Mouse (Mus musculus): ENCODE results near the gene Klhl29. TPM values are rescaled to one million over a fixed set of nuclear protein-coding genes. Genes with fewer than 3 reads are reported as not detected.

Klhl29 gene
- polyA plus RNA-seq, 1 experiment = 0.22 TPM

- 79% methylated on average over 9 of the region's 9 CpGs for WGBS
- TF ChIP-seq POLR2A (IDR thresholded peaks at IDR 0.05; ENCODE audit: borderline replicate concordance, control insufficient read depth, low read depth, low read length) (no peak), CTCF (IDR thresholded peaks at IDR 0.05; ENCODE audit: control insufficient read depth, insufficient read depth, low read length) (no peak)
- Histone ChIP-seq H3K27ac (ENCODE audit: control insufficient read depth, insufficient read depth, low read depth, low read length, poor library complexity) (no peak overlapping the region), H3K4me1 (ENCODE audit: control insufficient read depth, insufficient read depth, low read length) (no peaks in the 10 kb centered on the region), H3K4me3 (replicated peaks; ENCODE audit: control insufficient read depth, low read depth, low read length) (no peak overlapping the region)
These were observed 183.1 kb downstream of the Klhl29 start for GRCm38 (mm10) chr12:5192380-5192718.

DNA sequence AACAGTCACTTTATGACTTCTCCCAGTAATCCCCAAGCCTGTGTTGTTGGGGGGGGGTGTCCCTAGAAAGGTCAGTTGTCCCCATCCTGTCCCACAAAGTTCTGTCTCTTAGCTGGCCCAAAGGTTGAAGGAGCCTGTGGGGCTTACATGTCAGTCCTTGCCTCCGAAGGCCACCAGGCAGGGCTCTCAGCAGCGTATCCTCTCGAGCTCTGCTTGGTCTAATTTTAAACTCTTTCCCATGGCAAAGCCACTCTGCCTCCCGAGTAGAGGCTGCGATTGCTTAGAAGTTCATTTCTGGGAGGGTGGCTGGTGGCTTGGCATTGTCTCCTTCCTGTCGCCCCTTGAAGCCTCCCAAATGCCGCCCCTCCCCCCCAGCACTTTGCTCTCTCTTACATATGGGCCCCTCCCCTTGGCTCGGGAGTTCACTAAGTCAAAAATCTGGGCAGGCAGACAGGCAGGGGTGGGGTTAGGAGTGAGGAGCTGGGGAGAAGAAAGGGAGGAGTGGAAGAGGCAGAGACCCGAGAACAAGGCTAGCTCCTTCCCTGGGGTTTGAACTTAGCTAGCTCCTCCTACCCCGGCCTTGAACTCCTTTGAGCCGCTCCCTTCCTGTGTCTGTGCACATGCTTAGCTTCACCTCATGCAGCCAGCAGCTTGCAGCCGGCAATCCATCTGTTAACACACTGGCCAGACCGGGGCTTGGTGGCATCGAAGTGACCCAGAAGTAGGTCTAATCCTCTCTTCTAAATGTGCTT is 183.7 kb downstream of the Klhl29 start:
- H3K4me3 ChIP-seq (replicated peaks; ENCODE audit: control insufficient read depth, low read depth, low read length) = no peak overlapping the region
- no peaks in the 10 kb centered on the region for H3K4me1 ChIP-seq (ENCODE audit: control insufficient read depth, insufficient read depth, low read length)
- 22% methylated on average over 14 of the region's 14 CpGs for WGBS
- H3K27ac ChIP-seq (ENCODE audit: control insufficient read depth, insufficient read depth, low read depth, low read length, poor library complexity) = no peak overlapping the region
- TF ChIP-seq CTCF (IDR thresholded peaks at IDR 0.05; ENCODE audit: control insufficient read depth, insufficient read depth, low read length) = no peak

DNA sequence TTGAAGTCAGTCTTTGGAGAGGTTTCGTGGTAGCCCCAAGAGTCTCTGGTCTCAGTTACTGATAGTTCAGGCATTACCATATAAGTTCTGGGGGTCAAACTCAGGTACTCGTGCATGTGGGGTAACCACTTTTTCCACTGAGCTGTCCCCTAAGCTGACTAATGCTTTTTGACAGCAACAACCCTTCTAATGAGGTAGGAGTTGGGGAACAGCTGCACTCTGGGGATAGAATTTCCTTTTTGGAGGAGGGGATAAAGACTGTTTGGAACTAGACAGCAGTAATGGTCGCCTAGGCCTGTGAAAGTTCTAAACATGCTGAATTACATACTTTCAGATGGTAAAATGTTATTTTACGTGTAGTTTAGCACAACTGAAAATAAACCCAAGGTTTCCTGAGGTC is 184.3 kb downstream of the Klhl29 start:
- H3K27ac ChIP-seq (ENCODE audit: control insufficient read depth, insufficient read depth, low read depth, low read length, poor library complexity) = no peak overlapping the region
- TF ChIP-seq CTCF (IDR thresholded peaks at IDR 0.05; ENCODE audit: control insufficient read depth, insufficient read depth, low read length) (no peak), POLR2A (IDR thresholded peaks at IDR 0.05; ENCODE audit: borderline replicate concordance, control insufficient read depth, low read depth, low read length) (no peak)
- H3K4me3 ChIP-seq (replicated peaks; ENCODE audit: control insufficient read depth, low read depth, low read length) = no peak overlapping the region
- 66% methylated on average over 4 of the region's 4 CpGs for WGBS
- no peaks in the 10 kb centered on the region for H3K4me1 ChIP-seq (ENCODE audit: control insufficient read depth, insufficient read depth, low read length)

DNA sequence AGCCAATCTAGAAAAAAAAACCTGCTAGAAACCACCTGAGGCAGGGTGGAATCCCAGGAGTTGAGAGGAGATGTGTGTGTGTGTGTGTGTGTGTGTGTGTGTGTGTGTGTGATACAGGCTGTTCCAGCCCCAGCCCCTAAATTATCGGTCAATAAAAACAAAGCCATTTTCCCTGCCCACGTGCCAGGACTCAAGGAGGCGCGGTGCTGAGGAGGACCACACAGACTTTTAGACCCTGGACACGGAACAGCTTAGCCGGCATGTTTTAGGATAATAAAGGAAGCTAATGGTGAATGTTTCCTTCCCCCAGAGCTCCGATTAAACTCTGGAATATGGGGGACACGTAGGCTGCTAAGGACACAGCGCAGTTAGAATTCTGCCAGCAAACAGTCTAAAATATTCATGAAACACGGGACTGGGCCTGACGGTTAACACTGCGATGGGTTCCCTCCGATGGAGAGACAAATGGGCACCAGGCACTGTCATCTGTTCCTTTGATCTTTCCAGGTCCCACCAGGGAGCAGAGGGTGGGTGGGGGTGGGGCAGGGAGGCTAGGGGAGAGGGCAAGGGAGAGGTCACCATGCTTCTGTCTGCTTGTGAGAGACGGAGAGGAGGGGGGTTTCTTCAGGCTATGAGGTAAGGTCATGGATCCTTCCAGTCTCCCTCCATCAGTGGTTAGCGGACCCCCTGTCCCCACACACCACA is 185.9 kb downstream of the Klhl29 start:
- 62% methylated on average over 15 of the region's 15 CpGs for WGBS
- no peak overlapping the region for H3K4me3 ChIP-seq (replicated peaks; ENCODE audit: control insufficient read depth, low read depth, low read length)
- H3K4me1 ChIP-seq (ENCODE audit: control insufficient read depth, insufficient read depth, low read length) = no peaks in the 10 kb centered on the region
- H3K27ac ChIP-seq (ENCODE audit: control insufficient read depth, insufficient read depth, low read depth, low read length, poor library complexity) = no peak overlapping the region
- TF ChIP-seq CTCF (IDR thresholded peaks at IDR 0.05; ENCODE audit: control insufficient read depth, insufficient read depth, low read length) = no peak
- TF ChIP-seq POLR2A (IDR thresholded peaks at IDR 0.05; ENCODE audit: borderline replicate concordance, control insufficient read depth, low read depth, low read length) = no peak

GRCm38 (mm10) chr12:5188899-5189298 is 186.6 kb downstream of the Klhl29 start:
- 74% methylated on average over 7 of the region's 7 CpGs for WGBS
- H3K4me1 ChIP-seq (ENCODE audit: control insufficient read depth, insufficient read depth, low read length) = no peaks in the 10 kb centered on the region
- H3K27ac ChIP-seq (ENCODE audit: control insufficient read depth, insufficient read depth, low read depth, low read length, poor library complexity) = no peak overlapping the region
- TF ChIP-seq POLR2A (IDR thresholded peaks at IDR 0.05; ENCODE audit: borderline replicate concordance, control insufficient read depth, low read depth, low read length) (no peak), CTCF (IDR thresholded peaks at IDR 0.05; ENCODE audit: control insufficient read depth, insufficient read depth, low read length) (no peak)
- no peak overlapping the region for H3K4me3 ChIP-seq (replicated peaks; ENCODE audit: control insufficient read depth, low read depth, low read length)

GRCm38 (mm10) chr12:5187773-5188333 is 187.6 kb downstream of the Klhl29 start:
- no peak overlapping the region for H3K4me3 ChIP-seq (replicated peaks; ENCODE audit: control insufficient read depth, low read depth, low read length)
- no peak overlapping the region for H3K27ac ChIP-seq (ENCODE audit: control insufficient read depth, insufficient read depth, low read depth, low read length, poor library complexity)
- TF ChIP-seq CTCF (IDR thresholded peaks at IDR 0.05; ENCODE audit: control insufficient read depth, insufficient read depth, low read length) (no peak), POLR2A (IDR thresholded peaks at IDR 0.05; ENCODE audit: borderline replicate concordance, control insufficient read depth, low read depth, low read length) (no peak)
- WGBS = 67% methylated on average over 2 of the region's 2 CpGs
- H3K4me1 ChIP-seq (ENCODE audit: control insufficient read depth, insufficient read depth, low read length) = no peaks in the 10 kb centered on the region

DNA sequence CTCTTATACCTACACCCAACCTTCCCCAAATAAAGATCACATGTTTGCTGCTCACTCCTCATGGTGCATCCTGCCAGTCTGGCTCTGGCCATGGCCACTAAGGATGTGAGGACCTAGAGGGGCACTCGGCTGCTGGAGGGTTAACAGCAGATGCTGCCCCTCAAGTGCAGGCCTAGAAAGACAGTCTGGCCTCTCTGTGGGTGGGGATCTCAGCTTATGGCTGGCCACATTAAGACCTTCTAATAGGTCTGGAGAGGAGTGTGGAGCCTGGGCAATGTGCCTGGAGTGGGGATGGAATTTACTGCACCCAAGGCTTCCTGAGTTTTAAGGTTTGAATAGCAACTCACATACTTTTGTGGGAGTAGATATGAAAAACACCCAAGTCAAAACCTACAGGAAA is 188.8 kb downstream of the Klhl29 start:
- Histone ChIP-seq H3K27ac (ENCODE audit: control insufficient read depth, insufficient read depth, low read depth, low read length, poor library complexity) (no peak overlapping the region), H3K4me1 (ENCODE audit: control insufficient read depth, insufficient read depth, low read length) (no peaks in the 10 kb centered on the region), H3K4me3 (replicated peaks; ENCODE audit: control insufficient read depth, low read depth, low read length) (no peak overlapping the region)
- TF ChIP-seq POLR2A (IDR thresholded peaks at IDR 0.05; ENCODE audit: borderline replicate concordance, control insufficient read depth, low read depth, low read length) (no peak), CTCF (IDR thresholded peaks at IDR 0.05; ENCODE audit: control insufficient read depth, insufficient read depth, low read length) (no peak)
- WGBS = 76% methylated on average over 1 of the region's 1 CpGs

- no peak overlapping the region for H3K27ac ChIP-seq (ENCODE audit: control insufficient read depth, insufficient read depth, low read depth, low read length, poor library complexity)
- no peak overlapping the region for H3K4me3 ChIP-seq (replicated peaks; ENCODE audit: control insufficient read depth, low read depth, low read length)
- TF ChIP-seq CTCF (IDR thresholded peaks at IDR 0.05; ENCODE audit: control insufficient read depth, insufficient read depth, low read length) (no peak), POLR2A (IDR thresholded peaks at IDR 0.05; ENCODE audit: borderline replicate concordance, control insufficient read depth, low read depth, low read length) (no peak)
- 81% methylated on average over 6 of the region's 6 CpGs for WGBS
- H3K4me1 ChIP-seq (ENCODE audit: control insufficient read depth, insufficient read depth, low read length) = no peaks in the 10 kb centered on the region
These were observed 189.9 kb downstream of the Klhl29 start for GRCm38 (mm10) chr12:5185603-5186002.

Data from bone marrow, adult 2 months (tissue).